Mouse (Mus musculus) limb, embryonic 14.5 days (tissue): ENCODE measurements at regions not wholly inside any gene's neighbourhood (a gene's known extent, or its start where the extent isn't known, plus 50 kb on each side); places are given as distances from the start of the nearest gene placed in this dataset.
A peak's percentile ranks its signal among the peaks of the same experiment; 100 is the strongest.
"Not testable (repeated sequence)": the region's sequence is repeated elsewhere in the genome, so short reads cannot be mapped to it uniquely, and the experiment has no call there.

Experiments used
- ATAC-seq: fragments of 200-750 bp; cut with Nextera tagmentation; 2 replicates; pipeline ENCODE4 v1.8.0; 2017; ENCODE audit warnings: low read depth, moderate number of reproducible peaks, moderate TSS enrichment; ENCODE audit not compliant: low FRiP score
- DNase-seq: peaks from one replicate; pipeline ENCODE4 v3.0.0-alpha.2; 2015; ENCODE audit warnings: low spot score
- H3K27ac ChIP-seq: fragments of 300-500 bp; sonication (generic); replicated peaks from 2 replicates; pipeline ENCODE4 v1.5.1; 2014; ENCODE audit warnings: low read depth, mild to moderate bottlenecking, low read length, moderate library complexity, mixed read lengths
- H3K27me3 ChIP-seq: fragments of 300-500 bp; sonication (generic); 2 replicates; pipeline ENCODE4 v1.6.1; 2014; ENCODE audit warnings: low read length, mixed read lengths; ENCODE audit not compliant: control insufficient read depth, insufficient read depth
- H3K36me3 ChIP-seq: fragments of 300-500 bp; sonication (generic); 2 replicates; pipeline ENCODE4 v1.6.1; 2014; ENCODE audit warnings: mild to moderate bottlenecking, low read length, moderate library complexity, mixed read lengths; ENCODE audit not compliant: control insufficient read depth, insufficient read depth
- H3K4me1 ChIP-seq: fragments of 300-500 bp; sonication (generic); 2 replicates; pipeline ENCODE4 v1.6.1; 2014; ENCODE audit warnings: antibody characterized with exemption, low read length, mixed read lengths; ENCODE audit not compliant: control insufficient read depth, insufficient read depth
- H3K4me2 ChIP-seq: fragments of 300-500 bp; sonication (generic); replicated peaks from 2 replicates; pipeline ENCODE4 v1.6.1; 2014; ENCODE audit warnings: low read depth, mild to moderate bottlenecking, low read length, moderate library complexity; ENCODE audit not compliant: severe bottlenecking
- H3K4me3 ChIP-seq: fragments of 300-500 bp; sonication (generic); replicated peaks from 2 replicates; pipeline ENCODE4 v1.5.1; 2014; ENCODE audit warnings: low read length
- H3K9ac ChIP-seq: fragments of 300-500 bp; sonication (generic); 2 replicates; pipeline ENCODE4 v1.6.1; 2014; ENCODE audit warnings: mild to moderate bottlenecking, low read depth, low read length, moderate library complexity; ENCODE audit not compliant: severe bottlenecking
- H3K9me3 ChIP-seq: fragments of 300-500 bp; sonication (generic); 2 replicates; pipeline ENCODE4 v1.6.1; 2016; ENCODE audit warnings: low read length; ENCODE audit not compliant: control insufficient read depth
- POLR2A ChIP-seq: fragments of 200-500 bp; IDR thresholded peaks from 2 replicates; pipeline ENCODE4 v1.8.0; 2012; ENCODE audit warnings: inconsistent platforms, mild to moderate bottlenecking, moderate library complexity, borderline replicate concordance; ENCODE audit not compliant: insufficient read depth, insufficient read length; ENCODE audit errors: extremely low read depth
- WGBS: fragments of 180-500 bp; shearing (Covaris S2); extraction: QIAGEN DNeasy Blood & Tissue Kit; methylation state at CpG from one replicate; pipeline ENCODE4 v1.1.7; 2014; 5-methylcytosine and 5-hydroxymethylcytosine counted together

- WGBS: 20% methylated on average over 4 of the region's 4 CpGs
- Histone ChIP-seq H3K27ac (no peak overlapping the region), H3K4me2 (no peak overlapping the region), H3K27me3 (no peaks in the 10 kb centered on the region), H3K4me1 (no peaks in the 10 kb centered on the region), H3K9ac (no peak overlapping the region), H3K4me3 (no peak overlapping the region), H3K36me3 (no peaks in the 10 kb centered on the region), H3K9me3 (no peaks in the 10 kb centered on the region)
- DNase-seq: peak; percentile 72
- no peak for TF ChIP-seq POLR2A
- ATAC-seq: no peak
Measured at GRCm38 (mm10) chr9:97297538-97297937, 72.2 kb downstream of the Trim42 start.

- H3K9ac ChIP-seq: no peak overlapping the region
- H3K27ac ChIP-seq: no peak overlapping the region
- H3K27me3 ChIP-seq: no peaks in the 10 kb centered on the region
- no peak for ATAC-seq
- no peaks in the 10 kb centered on the region for H3K9me3 ChIP-seq
- H3K4me2 ChIP-seq: no peak overlapping the region
- no peak for TF ChIP-seq POLR2A
- no peaks in the 10 kb centered on the region for H3K36me3 ChIP-seq
- no peaks in the 10 kb centered on the region for H3K4me1 ChIP-seq
- DNase-seq: no peak
- WGBS: 29% methylated on average over 7 of the region's 7 CpGs
- no peak overlapping the region for H3K4me3 ChIP-seq
Measured at GRCm38 (mm10) chr9:97295770-97296169, 74.0 kb downstream of the Trim42 start.

DNA sequence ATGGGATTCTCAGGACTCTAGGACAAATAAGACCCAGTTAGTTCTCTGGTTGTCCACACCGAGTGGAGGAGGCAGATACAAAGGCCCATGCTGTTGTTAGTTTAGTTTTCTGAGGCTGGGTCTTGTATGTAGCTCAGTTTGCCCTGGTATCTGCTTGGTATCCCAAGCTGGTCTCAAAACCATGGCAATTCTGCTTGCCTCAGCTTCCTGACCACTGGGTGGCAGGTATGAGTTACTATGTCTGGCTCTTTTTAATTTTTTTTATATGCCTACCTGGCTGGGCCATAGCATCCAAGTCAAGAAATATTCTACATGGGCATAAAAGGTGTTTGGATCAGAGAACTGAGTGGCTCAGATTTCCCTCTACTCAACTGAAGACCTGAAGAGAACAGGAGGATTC is 77.9 kb downstream of the Trim42 start:
- Histone ChIP-seq H3K36me3 (no peaks in the 10 kb centered on the region), H3K4me1 (no peaks in the 10 kb centered on the region), H3K9ac (no peak overlapping the region), H3K9me3 (no peaks in the 10 kb centered on the region), H3K27me3 (no peaks in the 10 kb centered on the region), H3K4me2 (no peak overlapping the region), H3K27ac (no peak overlapping the region), H3K4me3 (no peak overlapping the region)
- TF ChIP-seq POLR2A: no peak
- ATAC-seq (no peak), DNase-seq (no peak)
- WGBS: 65% methylated on average over 1 of the region's 1 CpGs

GRCm38 (mm10) chr9:97284282-97284802 is 85.4 kb downstream of the Trim42 start:
- no peak for DNase-seq
- H3K4me2 ChIP-seq: no peak overlapping the region
- no peak overlapping the region for H3K27ac ChIP-seq
- no peaks in the 10 kb centered on the region for H3K36me3 ChIP-seq
- WGBS: 83% methylated on average over 7 of the region's 7 CpGs
- no peaks in the 10 kb centered on the region for H3K27me3 ChIP-seq
- TF ChIP-seq POLR2A: no peak
- no peaks in the 10 kb centered on the region for H3K9me3 ChIP-seq
- no peaks in the 10 kb centered on the region for H3K4me1 ChIP-seq
- no peak for ATAC-seq
- H3K9ac ChIP-seq: no peak overlapping the region
- H3K4me3 ChIP-seq: no peak overlapping the region

GRCm38 (mm10) chr9:97282090-97282489 is 87.7 kb downstream of the Trim42 start:
- ATAC-seq (no peak), DNase-seq (no peak)
- WGBS: 86% methylated on average over 3 of the region's 3 CpGs
- Histone ChIP-seq H3K36me3 (no peaks in the 10 kb centered on the region), H3K4me2 (no peak overlapping the region), H3K27me3 (no peaks in the 10 kb centered on the region), H3K27ac (no peak overlapping the region), H3K9ac (no peak overlapping the region), H3K9me3 (no peaks in the 10 kb centered on the region), H3K4me3 (no peak overlapping the region), H3K4me1 (no peaks in the 10 kb centered on the region)
- no peak for TF ChIP-seq POLR2A

- H3K4me2 ChIP-seq: not testable (repeated sequence)
- WGBS: 77% methylated on average over 14 of the region's 14 CpGs
Measured at GRCm38 (mm10) chr9:97275449-97275848, 94.3 kb downstream of the Trim42 start.

More at GRCm38 (mm10) chr9:97275449-97275848, 94.3 kb downstream of the Trim42 start:
- not testable (repeated sequence) for H3K27ac ChIP-seq, H3K9me3 ChIP-seq, DNase-seq, H3K27me3 ChIP-seq, ATAC-seq, H3K4me1 ChIP-seq, H3K9ac ChIP-seq, H3K36me3 ChIP-seq
- peak overlapping the region; percentile 11; the same call in 1 of the 2 replicates for H3K4me3 ChIP-seq
